Mouse (Mus musculus) cerebellum, postnatal 14 days (tissue): ENCODE data around the gene Ccdc162.

Source experiments
- DNase-seq, 2 experiments: peaks; one replicate each; pipeline ENCODE4 v3.0.0; 2021; ENCODE audit warnings: mixed read lengths in 2 of 2

Ccdc162 gene

DNA sequence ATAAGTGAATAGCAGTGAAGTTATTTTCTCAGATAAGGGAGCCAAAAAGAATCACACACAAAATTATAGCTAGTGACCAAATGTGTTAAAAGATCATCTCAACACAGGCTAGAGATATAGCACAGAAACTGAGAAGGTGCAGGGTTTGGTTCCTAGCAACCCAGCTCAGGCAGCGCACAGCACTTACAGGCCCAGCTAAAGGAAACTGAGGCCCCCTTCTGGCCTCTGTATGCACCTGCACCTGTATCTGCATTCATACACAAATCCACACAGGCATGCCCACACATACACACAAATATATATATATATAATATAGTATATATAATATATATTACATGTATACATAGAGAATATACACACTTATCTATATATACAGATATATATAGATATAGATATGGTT lies 84.4 kb downstream of the Ccdc162 start:
- no peak for DNase-seq

DNA sequence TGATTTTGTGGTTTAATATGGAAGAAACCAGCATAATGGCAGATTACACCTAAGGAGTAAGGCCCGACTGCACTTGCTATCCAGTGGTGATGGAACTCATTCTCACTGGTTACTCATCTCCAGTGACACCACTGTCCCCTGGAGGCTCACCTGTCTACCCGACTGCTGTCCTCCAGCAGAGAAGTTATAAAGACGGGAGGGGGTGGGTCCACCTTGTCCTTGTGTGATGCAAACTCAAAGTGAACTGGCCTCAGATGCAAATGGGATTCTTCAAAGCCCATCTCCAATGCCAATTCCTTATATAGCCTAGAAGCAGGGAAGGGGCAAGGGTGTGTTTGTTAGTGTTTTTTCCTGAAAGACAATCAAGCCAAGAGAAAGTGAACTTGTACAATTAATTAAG lies 89.4 kb downstream of the Ccdc162 start:
- DNase-seq = no peak

DNA sequence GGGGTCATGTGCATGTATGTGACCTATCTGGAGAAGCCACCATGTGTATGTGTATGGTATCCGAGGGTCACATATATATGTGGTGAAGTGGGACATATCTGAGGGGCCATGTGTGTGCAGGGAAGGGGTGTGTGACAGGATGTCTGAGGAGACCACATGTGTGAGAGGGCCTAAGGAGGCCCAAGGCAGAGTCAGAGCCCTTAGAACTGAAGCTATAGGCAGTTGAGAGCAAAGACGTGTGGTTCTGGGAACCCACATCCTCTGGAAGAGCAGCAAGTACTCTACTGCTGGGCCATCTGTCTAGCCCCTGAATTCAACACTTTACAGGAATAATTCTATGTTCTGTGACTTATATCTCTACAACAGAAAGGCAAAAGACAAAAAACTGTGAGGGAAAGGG lies 96.4 kb downstream of the Ccdc162 start:
- DNase-seq = no peak

DNA sequence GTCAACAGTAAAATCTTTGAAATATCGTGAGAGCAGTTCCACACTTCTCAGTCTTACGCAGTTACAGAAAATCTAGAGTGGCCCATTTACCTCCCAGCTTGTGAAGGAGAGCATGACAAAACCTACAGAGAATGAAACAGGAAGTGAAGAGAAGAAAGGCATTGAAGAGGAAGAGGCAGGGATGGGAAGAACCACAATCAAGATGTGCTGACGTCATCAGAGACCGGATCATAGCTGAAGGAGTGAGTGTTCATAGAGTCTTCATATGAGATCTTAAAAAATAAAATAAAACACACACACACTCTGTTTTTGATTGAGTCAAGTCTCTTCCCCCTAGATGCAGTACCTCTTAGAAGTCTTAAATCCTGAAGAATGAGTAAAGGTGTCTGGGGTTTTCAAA lies 100.9 kb downstream of the Ccdc162 start:
- DNase-seq = no peak

DNA sequence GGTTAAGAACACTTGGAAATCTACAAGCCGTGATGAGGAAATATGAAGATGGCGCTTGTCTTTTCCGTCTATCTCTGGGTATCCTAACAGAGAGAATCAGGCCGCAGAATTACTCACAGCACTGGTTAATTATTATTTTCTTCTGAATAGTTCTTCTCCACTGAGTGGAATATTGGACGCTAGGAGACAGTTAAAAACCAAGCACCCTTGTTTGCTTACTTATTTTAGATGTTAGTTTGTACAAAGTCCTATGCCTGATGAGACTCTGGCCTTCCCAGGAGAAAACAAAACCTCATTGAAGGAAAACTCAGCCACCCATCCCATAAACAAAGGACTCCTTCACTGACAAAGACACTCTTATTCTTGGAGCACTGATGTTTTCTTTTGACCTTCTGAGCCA lies 104.5 kb downstream of the Ccdc162 start:
- DNase-seq = no peak

DNA sequence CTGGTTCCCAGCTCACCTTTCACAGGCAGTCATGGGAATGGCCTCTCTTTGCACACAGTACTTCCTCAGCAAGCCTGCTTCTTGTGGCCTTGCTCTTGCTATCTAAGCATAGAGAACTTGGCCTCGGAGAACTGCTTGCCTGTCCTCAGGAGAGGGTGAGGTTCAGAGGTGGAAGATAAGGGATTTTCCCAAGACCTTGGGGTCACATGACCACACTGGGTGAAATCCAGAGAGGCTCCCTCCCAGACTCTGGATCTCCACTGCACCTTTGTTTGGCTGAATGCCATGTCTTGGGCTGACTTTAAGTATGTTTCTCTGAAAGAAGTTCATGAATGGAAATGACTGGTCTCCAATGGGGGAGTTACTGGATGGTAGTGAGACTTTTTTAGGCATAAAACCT lies 107.0 kb downstream of the Ccdc162 start:
- no peak for DNase-seq

DNA sequence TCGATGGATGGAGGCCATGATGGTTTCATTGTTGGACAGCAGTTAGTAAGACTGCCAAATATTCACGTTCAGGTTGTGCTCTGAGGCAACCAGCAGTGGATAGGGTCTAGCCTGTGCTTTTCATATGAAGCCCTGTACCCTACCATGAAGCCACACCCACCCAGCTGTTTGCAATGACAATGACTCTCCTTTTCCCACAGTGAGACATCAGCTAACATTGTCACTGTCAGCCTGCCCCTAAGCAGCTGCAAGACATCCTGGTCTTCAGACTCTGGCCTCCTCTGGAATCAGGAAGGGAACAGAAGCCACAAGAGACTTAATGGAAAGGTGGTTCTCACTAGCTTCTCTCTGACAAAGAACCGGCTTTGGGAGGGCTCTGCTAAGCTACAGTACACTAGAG lies 107.9 kb downstream of the Ccdc162 start:
- no peak for DNase-seq

DNA sequence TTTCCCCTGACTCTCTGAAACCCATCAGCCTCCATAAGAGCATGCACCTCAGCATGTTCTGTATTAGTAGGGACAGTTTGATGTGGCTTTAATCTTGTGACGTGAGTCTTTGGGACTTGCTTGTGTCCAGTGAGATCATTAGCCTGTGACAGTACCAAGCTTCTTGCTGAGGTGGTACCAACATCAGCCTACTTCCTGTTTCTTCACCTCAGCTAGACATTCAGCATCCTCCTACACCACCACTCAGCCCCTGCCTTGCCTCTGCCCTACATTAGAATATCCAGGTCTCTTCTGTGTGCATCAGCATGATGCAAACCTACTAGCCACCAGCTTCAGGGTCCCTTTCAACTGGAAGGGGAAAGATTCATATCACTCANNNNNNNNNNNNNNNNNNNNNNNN lies 113.8 kb downstream of the Ccdc162 start:
- DNase-seq = no peak

DNA sequence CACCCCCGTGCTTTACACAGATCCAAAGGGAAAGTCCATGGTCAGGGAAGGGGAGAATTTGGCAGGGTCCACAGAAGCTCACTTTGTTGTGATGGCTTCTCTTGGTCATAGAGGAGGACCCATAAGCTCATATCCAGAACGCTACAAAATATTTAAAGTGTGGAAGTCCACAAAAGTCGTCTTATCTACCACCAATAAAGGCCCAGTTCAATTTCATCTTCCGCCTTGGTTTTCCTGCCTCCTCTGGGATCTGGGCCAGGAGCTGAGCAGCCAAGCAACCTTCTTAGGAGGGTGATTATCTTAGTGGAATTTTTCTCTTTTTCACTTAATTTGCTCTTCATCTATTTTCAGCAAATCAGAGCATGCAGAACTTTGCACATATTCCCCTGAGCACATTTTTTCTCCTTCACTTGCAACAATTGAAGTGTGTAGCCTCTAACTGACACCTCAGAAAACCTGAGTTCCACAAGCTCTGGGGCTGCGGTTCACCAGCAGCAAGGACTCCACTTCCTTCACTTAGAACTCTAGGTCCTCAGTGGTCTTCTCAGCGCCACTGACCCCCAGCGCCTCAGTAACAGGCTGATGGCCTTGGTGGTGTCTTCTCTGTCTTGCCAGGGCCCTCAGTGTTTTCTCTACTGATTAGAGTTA lies 114.4 kb downstream of the Ccdc162 start:
- DNase-seq = peak; percentile 14 to 17

DNA sequence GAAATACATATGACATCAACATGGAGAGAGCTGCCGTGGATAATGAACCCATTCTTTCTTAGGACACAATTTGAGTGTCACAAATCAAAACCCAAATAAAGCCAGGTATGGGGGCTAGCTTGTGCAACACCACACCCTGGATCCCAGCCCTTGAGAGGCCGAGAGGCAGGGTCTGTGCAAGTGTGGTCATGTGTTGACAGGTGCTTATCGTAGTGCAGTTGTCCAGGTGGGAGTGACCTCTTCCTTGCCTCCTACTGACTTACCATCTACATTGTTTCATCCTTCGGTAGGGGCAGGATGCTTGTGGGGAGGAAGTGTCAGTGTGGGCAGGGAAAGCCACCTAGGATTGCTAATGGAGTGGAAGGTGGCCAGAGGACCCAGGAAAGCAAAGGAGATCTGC lies 115.1 kb downstream of the Ccdc162 start:
- no peak for DNase-seq

DNA sequence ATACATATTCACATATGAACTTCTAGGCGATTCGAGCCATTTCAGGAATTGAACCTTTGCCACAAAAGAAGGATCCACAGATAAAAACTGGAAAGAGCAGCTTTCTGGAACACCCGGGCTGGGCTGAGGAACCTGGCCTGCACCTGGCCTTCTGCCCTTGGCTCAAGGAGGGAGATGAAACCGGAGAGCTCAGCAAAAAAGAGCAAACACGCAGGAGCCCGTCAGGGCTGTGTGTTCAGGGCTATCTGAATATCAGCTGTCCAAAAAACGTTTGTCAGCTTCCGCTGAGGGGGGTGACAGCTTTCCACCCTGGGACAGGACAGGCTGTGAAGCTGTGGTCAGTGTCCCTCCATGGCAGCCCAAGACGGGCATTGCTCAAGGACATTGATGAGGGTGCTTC lies 117.4 kb downstream of the Ccdc162 start:
- DNase-seq = peak; percentile 40 to 51

DNA sequence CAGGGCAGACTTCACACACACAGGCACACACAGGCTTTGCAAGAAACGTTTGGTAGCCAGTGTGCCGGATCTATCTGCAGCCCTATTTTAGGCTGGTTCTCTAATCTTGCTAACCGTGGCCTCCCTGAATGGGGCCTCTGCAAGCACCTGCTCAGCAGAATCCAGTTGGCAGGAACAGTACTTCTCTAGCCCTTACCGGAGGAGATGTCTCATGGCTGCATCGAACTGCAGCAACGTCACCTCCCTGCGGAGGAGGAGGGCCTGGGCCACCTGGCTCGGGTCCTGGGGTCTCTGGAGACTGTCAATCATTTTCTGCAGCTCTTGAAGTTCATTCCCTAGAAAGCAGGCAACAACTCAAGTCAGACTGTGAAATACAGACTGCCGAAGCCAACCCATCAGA lies 118.2 kb downstream of the Ccdc162 start:
- peak; percentile 50 to 61 for DNase-seq

DNA sequence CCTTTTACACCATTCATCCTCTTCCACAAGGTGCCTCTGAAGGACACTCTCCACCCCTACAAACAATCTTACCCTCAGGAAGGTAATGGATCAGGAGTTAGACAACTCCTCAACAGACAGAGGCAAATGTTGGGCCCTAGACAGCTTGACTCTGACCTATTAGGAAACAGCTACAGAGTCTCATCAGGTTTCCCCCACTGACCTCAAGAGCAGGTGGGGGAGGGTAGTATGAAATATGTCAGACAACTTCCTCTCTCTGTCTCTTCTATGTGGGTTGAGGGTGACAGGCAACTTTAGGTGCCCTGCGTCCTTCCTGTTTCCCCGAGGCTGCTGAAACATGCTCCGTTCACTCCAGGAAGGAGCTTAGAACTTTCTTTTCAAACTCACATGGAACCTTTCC lies 120.9 kb downstream of the Ccdc162 start:
- DNase-seq = no peak

DNA sequence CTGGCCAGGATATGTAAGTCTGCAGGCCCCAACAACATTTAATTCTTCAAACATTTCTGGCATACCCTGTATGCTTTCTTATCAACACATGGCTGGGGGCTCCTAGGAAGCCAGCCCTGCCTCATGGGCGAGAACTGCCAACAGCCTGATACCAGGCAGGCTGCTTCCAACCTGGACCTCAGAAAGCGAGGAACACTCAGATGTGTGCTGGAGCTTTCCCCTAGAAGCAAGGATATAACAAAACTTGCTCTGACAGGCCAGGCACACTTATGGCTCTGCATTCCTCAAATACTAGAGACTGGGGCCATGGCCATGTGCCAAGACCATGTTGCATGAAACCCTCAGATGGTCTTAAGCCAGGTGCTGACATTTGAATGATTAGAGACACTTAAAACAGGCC lies 121.5 kb downstream of the Ccdc162 start:
- DNase-seq = peak; percentile 31 to 46

DNA sequence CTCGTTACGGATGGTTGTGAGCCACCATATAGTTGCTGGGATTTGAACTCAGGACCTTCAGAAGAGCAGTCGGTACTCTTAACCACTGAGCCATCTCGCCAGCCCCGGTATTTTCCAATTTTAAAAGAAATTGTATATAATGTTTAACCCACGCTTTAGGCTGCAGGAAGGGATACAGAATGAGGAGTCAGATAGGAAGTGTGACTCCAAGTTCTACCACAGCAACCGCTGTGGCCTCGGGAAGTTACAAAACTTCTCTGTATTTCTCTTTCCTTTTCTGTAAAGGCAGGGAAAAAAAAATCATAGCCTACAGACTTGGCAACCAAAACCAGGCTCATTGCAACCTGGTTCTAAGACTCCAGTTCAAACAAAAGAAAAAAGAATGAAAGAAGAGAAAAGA lies 122.0 kb downstream of the Ccdc162 start:
- no peak for DNase-seq

DNA sequence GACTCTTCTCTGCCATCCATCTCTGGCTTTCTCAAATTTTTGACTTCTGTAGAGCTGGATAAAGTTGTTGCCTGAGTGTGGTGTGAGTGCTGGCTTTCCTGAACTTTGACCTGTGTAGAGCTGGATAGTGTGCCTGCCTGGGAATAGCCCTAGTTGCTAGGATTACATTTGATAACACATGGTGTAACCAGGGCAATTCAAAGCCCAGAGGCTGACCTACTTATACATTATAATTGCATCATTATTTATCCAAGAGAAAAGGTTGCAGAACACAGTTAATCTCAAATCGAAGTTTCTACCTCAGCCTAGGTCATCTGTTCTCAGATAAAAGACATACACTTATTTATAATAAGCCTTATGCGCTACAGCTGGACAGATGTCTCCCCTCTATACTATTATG lies 127.8 kb downstream of the Ccdc162 start:
- DNase-seq = no peak

DNA sequence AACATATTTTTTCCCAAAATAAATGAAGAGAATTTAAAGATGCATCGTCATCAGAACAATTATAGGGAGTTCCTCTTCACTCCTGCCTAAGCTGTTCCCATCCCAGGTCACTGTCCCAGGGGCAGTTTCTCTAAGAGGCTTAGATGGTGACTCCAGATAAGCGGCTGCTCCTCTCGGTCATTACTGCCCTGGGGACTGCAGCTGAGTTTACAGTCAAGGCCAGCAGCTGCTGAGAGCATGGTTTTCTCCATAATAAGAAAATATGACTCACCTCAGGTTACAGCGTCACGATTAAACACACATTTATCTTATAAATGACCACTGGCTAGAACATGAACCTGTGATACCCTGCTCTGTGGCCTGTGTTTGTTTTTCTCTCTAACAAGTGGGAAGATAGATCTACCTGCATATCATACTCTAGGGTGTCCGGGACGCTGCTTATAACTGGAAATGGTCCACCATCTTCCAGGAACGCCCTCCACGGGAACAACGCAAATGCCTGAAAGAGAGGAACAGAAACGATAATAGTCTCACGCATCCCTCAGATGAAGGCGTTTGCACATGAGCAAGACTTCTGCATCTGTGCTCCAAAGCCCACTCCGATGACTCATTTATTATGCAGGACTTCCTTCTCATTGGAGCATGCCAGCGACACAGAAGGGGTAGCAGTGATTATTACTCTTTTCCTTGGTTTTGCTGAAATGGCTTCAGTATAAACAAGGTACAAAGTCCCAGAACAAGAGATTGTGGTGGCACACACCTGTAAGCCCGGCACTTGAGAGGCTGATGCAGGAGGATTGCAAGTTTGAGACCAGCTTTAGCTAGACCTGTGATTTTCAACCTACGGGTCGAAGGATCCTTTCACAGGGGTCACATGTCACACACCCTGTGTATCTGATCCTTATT lies 129.2 kb downstream of the Ccdc162 start:
- no peak for DNase-seq

DNA sequence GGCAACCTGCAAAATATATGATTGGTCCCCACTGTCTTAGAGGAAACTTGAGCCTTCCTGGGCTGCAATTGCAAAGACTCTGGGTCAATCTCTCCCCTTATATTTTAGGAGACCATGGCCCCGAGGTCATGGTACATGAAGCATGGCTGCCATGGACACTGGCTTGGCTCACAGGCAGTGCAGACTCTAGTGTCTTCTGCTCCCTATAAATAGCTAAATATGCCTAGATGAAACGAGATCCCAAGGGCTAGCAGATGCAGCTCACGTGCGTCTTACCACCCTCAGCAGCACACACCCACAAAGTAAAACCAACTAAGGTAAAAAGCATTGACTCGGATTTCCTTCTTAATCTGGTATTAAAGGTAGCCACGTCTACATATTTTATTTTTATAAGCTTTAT lies 133.1 kb downstream of the Ccdc162 start:
- DNase-seq = no peak

DNA sequence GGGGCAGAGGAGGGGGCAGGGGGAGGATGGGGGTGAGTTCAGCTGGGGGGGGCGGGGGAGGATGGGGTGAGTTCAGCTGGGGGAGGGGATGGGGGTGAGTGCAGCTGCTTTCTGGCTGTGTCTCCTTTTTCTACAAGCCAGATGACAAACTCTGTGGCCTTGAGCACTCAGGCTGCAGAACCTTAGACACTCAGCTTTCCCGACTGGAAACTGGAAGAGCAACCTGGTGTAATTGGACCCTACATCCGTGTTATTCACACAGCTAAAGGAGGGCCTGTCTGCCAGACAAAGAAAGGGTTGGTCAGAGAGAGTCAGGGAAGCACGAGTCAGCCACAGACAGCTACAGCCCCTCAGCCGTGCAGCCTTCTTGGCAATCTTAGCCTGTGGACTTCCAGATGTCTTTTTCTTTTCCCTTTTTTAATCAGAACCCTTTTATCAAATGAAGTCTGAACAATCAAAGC lies 133.5 kb downstream of the Ccdc162 start:
- DNase-seq = no peak

DNA sequence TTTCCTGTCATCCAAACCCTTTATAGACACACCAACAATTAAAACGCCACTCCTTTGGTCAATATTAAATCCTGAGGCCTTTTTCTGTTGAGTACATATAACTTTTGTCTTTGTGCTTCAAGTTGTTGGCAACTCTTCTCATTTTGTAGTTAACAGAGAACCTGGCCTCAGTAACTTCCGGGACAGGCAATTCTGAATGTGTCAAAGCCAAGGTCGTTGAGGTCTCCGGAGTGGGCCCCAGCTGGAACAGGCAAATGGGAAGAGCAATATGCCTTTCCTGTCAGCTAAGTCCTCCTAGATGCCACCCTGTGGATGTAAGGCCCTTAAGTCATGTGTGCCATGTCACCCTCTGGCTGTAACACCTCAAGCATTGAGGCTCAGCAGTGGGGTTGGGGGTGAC lies 136.0 kb downstream of the Ccdc162 start:
- DNase-seq = no peak

DNA sequence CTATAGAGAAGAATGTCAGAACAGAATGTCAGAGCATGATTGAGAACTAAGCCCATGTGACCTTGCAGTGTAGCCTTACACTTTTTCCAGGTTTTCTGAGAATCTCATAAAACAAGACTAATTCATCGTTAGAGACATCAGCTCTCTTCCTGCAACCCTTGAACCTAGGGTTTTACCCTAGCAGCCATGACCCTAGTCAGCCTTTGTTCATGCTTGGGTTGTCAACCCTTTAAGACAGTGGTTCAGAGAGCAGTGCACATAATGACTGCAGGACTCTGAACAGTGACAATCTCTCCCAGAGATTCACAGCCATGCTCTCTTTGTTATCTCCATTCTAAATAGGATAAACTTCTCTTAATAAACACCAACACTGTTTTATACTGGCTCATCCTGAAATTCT lies 137.9 kb downstream of the Ccdc162 start:
- no peak for DNase-seq

DNA sequence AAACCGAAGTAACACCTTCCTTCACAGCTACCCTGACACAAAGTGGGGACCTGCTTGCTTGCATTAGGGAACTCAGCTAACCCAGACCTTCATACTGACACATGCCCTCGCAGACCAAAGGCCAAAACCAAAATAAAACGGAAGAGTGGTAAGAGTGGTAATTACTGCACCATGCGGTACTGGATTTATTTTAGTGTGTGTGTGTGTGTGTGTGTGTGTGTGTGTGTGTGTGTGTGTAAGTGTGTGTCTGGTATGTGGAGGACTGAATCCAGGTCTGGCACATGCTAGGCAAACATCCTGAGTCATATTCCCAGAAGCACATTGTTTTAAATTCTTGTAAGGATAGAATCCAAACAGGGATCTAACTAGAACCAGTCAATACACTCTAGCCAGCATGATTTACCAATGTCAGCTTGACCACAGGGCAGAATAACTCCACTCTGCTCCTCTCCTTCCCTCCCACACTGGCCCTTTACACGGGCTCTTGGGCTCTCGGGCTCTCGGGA lies 140.1 kb downstream of the Ccdc162 start:
- no peak for DNase-seq

DNA sequence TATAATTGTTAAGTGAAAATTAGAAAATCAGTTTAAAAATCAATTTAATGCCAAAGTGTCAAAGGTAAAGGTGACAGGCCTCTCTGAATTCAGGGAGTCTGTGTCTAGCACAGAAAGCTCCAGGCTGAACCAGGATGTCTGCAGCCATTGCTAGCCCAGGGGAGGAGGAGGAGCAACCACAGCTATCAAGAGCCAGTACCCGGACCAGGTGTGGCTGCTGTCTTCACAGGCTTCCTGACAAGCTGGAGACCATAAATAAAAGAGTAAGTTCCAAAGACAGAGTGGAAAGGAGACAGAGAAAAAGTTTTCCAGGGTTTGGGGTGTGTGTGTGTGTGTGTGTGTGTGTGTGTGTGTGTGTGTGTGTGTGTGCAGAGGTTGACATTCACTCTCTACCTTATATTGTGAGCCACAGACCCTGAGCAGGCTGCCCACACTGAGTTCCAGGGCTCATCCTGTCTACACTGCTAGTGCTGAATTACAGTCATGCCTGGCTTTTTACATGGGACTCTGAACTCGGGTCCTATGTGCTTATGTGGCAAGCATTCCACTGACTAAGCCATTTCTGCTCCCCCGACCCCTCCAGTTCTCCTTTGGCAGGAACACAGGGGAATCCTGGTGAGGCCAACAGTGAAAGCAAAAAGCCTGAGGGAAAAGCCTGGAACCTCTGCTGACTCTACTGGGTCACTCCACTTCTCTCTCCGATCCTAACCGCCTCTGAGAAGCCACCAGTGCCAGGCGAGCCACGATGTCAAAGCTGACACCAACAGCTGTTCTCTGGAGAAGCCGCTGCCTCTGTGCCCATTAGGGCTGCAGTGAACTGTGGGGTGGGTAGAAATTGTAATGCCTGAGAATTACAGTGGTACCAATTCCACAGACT lies 140.7 kb downstream of the Ccdc162 start:
- DNase-seq = no peak
